Comparison of ENCODE assay signal across 10 mouse cellular contexts in the genomic region with DNA sequence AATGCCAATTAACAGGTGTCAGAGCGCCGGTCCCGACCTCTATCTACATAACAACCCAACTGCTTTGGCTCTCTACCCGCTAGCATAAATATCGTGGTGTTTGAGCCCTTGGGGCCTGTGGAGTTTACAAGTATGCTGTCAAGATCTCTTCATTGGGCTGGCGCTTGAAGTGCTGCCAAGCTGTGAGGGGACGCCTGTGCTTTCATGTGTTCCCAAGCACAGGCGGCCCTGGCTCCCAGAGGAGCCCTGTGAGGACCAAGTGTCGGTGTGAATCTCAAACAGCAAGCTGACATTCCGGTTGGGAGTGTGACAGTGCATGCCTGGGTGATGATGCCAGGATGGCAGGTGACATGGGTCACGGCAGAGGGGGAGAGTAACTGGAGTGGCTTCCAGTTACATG.
DNase-seq lines count a peak whose midpoint lies in the region; ATAC-seq and TF ChIP-seq lines count a peak whose summit lies in the region.
"Had no signal": no experiment of that assay in that cellular context is flagged by ENCODE, and none has a peak within 500 bp of the region (broad histone marks: within the 10 kb centered on the region; RNA-seq: fewer than 3 reads in every experiment).

No protein-coding gene starts in this region.

- in situ Hi-C loops in ES-E14 (cut with MboI; ENCODE audit: low sequenced_read_pairs in 2 of 2, unreplicated experiment in 2 of 2) = no loop called here

- H3K27me3 ChIP-seq in limb, embryonic 15.5 days = 0 out of 2 replicates have a peak, but pooled peaks cover 10% of the 10 kb centered on the region
- no peaks in the 10 kb centered on the region for H3K27me3 ChIP-seq in intestine, embryonic 16.5 days (replicated peaks; ENCODE audit: control insufficient read depth, insufficient read depth, low read length)

- ATAC-seq in limb, embryonic 15.5 days (ENCODE audit: insufficient number of reproducible peaks, low FRiP score, low TSS enrichment, low read depth) = peak; percentile 61; the same call in 1 of the 2 replicates
- no peak for ATAC-seq in inflammation-experienced regulatory T-cells, adult 6 months
- ATAC-seq in intestine, embryonic 16.5 days = no peak
- ATAC-seq: CD4-positive, CD25-positive, alpha-beta regulatory T cell, adult 4 months had no signal

- no peak overlapping the region for H3K4me3 ChIP-seq in ES-E14 (ENCODE audit: insufficient read depth in 1 of 2, low read depth in 1 of 2, low read length in 2 of 2, poor library complexity in 1 of 2, severe bottlenecking in 1 of 2)
- no peak overlapping the region for H3K4me3 ChIP-seq in limb, embryonic 15.5 days
- H3K4me3 ChIP-seq in intestine, embryonic 16.5 days (ENCODE audit: low read length) = no peak overlapping the region

- H3K9me3 ChIP-seq in ES-E14 (ENCODE audit: control insufficient read depth, insufficient read depth, low read depth, low read length) = no peaks in the 10 kb centered on the region
- H3K9me3 ChIP-seq in limb, embryonic 15.5 days = no peaks in the 10 kb centered on the region
- H3K9me3 ChIP-seq in intestine, embryonic 16.5 days (ENCODE audit: control insufficient read depth, low read length) = no peaks in the 10 kb centered on the region

- H3K36me3 ChIP-seq in ES-E14 (ENCODE audit: control insufficient read depth, insufficient read depth, low read length, poor library complexity, severe bottlenecking) = no peaks in the 10 kb centered on the region
- no peaks in the 10 kb centered on the region for H3K36me3 ChIP-seq in limb, embryonic 15.5 days
- no peaks in the 10 kb centered on the region for H3K36me3 ChIP-seq in intestine, embryonic 16.5 days (ENCODE audit: control insufficient read depth, insufficient read depth, low read length)

- H3K4me1 ChIP-seq in ES-E14 (ENCODE audit: control insufficient read depth in 2 of 2, insufficient read depth in 2 of 2, low read length in 2 of 2, poor library complexity in 1 of 2) = peaks cover 1 to 18% of the 10 kb centered on the region in 2 experiments; a peak in 2 of 4 replicates
- H3K4me1 ChIP-seq in limb, embryonic 15.5 days = peaks cover 10% of the 10 kb centered on the region
- H3K4me1 ChIP-seq in intestine, embryonic 16.5 days (ENCODE audit: control insufficient read depth, insufficient read depth, low read length) = no peaks in the 10 kb centered on the region

- no peak overlapping the region for H3K9ac ChIP-seq in ES-E14 (ENCODE audit: insufficient read depth, low read depth, low read length, poor library complexity, severe bottlenecking)
- no peak overlapping the region for H3K9ac ChIP-seq in limb, embryonic 15.5 days
- H3K9ac ChIP-seq in intestine, embryonic 16.5 days (ENCODE audit: low read depth, low read length) = no peak overlapping the region

- H3K4me2 ChIP-seq in limb, embryonic 15.5 days = no peak overlapping the region
- H3K4me2 ChIP-seq in intestine, embryonic 16.5 days (ENCODE audit: low read depth, low read length) = no peak overlapping the region

- DNase-seq in heart, adult 18-20 months = peak; percentile 47 to 60
- DNase-seq in heart, adult 8-10 months (ENCODE audit: low spot score) = no peak
- DNase-seq in ES-E14 (ENCODE audit: low read depth, low spot score) = peak; percentile 38
- peak; percentile 27 for DNase-seq in gastrocnemius, postnatal 10 days
- DNase-seq in adipocyte (ENCODE audit: low spot score) = no peak
- DNase-seq: kidney, postnatal 36 days had no signal

- H3K27ac ChIP-seq in ES-E14 (ENCODE audit: insufficient read depth, low read depth, low read length, poor library complexity, severe bottlenecking) = no peak overlapping the region
- no peak overlapping the region for H3K27ac ChIP-seq in limb, embryonic 15.5 days
- H3K27ac ChIP-seq in intestine, embryonic 16.5 days (ENCODE audit: low read length) = no peak overlapping the region

- 6% methylated on average over 11 of the region's 11 CpGs for WGBS in limb, embryonic 15.5 days
- WGBS in intestine, embryonic 16.5 days = 28% methylated on average over 11 of the region's 11 CpGs

TF ChIP-seq in ES-E14, 5 proteins besides CTCF, POLR2A, EP300 and RAD21:
- TF ChIP-seq ZNF384 (IDR thresholded peaks at IDR 0.05; ENCODE audit: low read depth, low read length) (no peak), ZC3H11A (IDR thresholded peaks at IDR 0.05; ENCODE audit: borderline replicate concordance, low read depth, low read length) (no peak), CHD2 (IDR thresholded peaks at IDR 0.05; ENCODE audit: low read depth, low read length) (no peak), HCFC1 (IDR thresholded peaks at IDR 0.05; ENCODE audit: borderline replicate concordance, insufficient read depth, low read length) (no peak), MAFK (IDR thresholded peaks at IDR 0.05; ENCODE audit: insufficient read depth, low read depth, low read length) (no peak)

Comparison
In these comparisons a context has a peak if more than half of its experiments do, and no peak if none do; other contexts are left out.
1. DNase-seq: peak in heart, adult 18-20 months (2 of 2), ES-E14 (single experiment) and gastrocnemius, postnatal 10 days (single experiment); none in heart, adult 8-10 months (single experiment) and adipocyte (single experiment).